Mouse (Mus musculus): ENCODE results near the gene Ang.
A peak's percentile ranks its signal among the peaks of the same experiment; 100 is the strongest.

Ang gene

DNA sequence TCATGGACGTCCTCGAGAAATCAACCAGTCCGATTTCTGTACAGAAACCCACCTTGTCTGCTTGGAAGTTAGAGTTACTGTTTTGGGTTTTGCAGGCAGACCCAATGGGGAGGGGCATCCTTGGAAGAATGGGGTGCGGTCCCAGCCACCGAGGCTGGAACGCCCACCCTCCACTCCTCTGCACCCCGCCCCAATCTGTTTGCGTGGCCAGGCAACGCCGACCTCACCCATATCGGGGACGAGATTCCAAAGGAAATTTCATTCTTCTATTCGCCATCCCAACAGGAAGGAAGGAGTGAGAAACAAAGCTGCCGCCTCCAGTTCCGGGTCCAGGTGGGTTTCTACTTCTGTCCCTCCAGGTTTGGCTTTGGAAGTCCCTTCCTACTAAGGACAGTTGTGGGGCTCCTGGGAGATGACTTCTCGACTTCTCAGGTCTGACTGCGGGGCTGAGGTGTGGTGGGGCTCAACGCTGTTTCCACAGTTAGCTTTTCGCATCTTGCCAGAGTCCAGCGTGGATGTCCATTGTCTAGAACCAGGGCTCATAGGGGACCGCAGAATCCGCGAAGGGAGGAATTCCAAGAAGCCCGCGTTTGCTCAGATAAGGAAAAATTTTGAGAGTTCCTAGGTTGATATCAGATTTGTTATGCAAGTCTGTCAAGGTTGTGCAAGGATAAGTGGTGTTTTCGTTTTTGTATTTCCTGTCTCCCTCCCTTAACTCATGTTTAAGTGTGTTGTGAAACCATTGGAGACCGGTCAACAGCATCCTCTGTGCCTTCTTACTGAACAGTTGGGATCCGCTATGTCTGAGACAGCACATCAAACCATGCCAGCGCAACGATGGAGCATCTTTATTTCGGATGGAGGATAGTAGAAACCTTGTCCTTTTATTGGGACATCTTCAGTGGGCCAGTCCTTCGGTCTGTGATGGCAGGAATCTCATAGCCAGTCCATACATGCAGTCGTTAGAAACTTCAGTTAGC, at the start of gene Ang, which contains the start of gene Rnase4:
Gene Ang, plus strand, starts transcription at position 230 of the 980 bp plus-strand sequence.
Gene Rnase4, plus strand, starts transcription at position 157 of the 980 bp plus-strand sequence.
- DNase-seq (ENCODE audit: low spot score) = no peak

DNA sequence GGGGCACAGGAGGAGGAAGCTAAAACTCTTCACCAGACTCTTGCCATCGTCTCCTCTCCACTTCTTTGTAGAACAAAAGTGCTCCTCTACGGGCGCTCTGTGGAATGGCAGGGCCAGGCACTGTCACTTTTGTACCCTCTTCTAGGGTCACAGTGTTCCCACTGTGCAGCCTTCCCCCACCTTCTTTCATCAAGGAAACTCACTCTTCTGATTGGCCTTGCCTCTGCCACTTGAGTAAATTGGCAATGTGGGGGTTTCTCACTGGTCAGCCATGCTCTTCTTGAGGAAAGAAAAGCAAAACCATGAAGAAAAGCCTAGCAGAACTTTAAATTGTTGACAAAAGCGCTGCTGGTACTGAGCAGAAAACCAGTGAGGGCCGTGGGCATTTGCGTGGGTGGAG, 49.2 kb upstream of the Ang start, which contains the start of gene Rnase9:
Gene Rnase9, minus strand, starts transcription at position 101 of the 400 bp plus-strand sequence.
- no peak for DNase-seq (ENCODE audit: low spot score)

DNA sequence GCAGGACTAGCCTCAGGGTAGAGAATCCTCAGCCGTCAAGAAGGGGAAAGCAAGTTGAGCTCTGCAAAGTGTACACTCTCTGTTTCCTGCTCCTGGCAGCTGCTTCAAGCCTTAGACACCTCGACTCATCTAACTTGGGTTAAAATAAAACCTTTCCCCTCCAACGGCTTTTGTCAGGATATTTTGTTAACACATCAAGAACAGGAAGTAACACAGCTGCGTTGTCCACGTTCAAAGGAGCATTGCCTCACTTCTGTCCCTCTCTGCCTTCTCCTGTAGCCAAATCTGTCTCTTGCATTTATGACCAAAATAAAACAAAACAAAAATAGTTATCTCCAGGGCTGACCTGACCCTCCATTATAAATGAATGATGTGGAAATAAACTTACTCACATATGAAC, 43.1 kb upstream of the Ang start:
- DNase-seq (ENCODE audit: low spot score) = no peak

DNA sequence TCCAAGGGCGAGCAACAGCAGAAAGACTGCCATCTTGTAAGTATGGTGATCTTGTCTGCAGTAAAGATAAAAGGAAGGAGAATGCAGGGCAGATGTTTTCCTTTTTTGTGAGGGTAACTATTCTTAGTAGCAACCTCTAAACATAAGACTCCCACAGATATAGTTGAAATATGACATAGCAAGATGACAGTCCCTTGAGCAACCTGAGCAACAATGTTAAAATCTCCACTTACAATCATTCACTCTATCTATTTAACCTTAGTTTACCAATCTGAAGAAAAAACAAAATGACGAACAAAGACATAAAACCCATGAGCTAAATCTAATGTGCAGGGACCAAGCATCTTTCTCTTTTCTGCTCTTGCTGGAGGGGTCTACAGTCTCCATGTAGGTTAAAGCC, 40.9 kb upstream of the Ang start, which contains the start of gene Rnase11:
Gene Rnase11, minus strand, starts transcription at position 101 of the 400 bp plus-strand sequence.
- no peak for DNase-seq (ENCODE audit: low spot score)

DNA sequence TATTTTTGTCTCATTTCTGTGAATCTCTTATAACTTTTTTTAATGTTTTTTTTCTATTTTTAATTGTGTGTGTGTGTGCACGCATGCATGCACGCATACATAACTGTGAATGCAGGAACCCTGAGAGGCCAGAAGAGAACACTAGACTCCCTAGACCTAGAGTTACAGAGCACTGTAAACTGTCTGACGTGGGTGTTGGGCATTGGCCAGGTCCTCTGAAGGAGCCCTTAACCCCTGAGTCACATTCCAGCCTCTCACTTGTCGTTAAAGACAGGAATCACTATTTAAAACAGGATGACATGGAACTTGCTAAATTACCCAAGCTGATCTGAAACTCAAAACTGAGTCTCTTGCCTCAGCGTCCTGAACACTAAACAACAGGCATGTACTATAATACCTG, 39.0 kb upstream of the Ang start:
- peak; percentile 28 for DNase-seq (ENCODE audit: low spot score)

DNA sequence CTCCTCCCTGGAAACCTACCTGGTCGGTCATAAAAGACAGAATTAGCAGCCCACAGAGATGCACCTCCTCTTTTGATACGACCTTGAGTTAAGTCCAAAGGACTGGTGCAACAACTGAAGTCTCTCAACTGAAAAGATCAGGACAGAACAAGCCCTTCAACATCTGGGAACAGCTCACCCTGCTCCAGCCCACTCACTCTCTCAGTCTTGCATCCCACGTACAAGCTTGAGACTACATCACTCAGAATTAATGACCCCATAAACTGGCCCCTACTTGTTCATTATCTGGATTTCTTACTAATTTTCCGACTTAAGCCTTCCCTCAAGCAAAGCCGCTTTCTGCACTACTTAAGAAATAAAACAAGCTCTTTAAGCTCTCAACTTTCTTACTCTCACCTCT, 37.8 kb upstream of the Ang start:
- DNase-seq (ENCODE audit: low spot score) = no peak

DNA sequence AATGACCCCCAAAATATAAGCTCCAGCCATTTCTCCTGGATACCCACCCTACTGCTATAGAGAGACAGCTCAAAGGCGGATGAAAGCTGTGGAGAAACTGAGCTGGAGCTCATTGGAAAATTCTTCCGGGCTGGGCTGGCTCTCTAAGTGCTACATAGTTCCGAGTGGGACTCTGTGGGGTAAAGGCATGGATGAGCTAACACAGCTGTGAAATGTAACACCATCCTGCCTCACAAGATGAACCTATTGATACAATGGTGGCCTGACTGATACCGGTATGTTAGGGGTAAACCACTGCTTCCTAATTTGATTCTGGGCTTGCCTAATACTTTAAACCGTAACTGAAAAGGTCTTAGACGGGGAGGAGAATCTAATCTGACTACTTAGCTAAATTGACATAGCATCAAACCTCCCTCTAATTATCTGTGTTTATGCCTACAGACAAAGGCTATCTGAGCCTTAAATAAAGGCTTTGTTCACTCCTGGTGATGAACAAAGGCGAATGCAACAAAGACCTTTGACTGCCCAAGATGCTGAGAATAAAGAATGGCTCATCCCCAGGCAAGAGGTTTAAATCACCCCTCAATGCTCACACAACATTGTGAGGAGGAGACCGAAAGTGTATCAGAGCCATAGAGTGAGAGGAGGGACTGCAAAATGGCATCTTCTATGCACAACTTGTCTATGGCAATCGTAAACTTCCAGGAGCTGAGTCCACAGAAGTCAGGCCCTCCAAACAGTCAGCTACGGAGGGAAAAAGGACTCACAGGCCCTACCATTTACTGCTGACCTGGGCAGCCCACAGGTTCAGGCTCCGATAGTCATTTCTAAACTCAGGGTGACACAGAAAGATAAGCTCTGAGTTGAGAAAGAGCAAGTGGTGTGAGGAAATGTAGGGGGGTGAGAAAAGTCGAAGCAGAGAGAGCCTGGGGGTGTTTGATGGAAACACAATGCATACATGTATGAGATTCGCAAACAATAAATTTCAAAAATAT, 36.4 kb upstream of the Ang start:
- no peak for DNase-seq (ENCODE audit: low spot score)

DNA sequence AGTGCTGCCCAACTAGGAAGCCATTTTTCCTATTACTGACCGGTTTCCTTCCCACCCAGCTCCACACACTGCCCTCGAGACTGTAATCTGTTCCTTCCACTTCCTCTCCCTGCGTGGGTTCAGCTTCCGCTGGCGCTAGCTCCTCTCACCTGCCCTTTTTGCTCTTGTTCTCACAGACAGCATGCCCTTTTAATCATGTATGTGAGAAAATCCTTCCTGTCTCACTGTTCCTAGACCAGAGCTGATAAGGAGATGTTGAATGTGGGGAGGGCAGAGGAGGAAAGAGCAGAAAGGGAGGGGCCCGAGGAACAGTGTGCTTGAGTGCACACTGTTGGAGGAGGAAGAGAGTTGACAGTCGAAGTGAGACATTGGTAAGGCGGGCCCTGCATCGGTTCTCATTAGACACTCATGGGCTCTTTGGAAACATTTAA, 33.5 kb upstream of the Ang start, which contains the start of gene Rnase12:
Gene Rnase12, minus strand, starts transcription at position 261 of the 431 bp plus-strand sequence.
- no peak for DNase-seq (ENCODE audit: low spot score)

DNA sequence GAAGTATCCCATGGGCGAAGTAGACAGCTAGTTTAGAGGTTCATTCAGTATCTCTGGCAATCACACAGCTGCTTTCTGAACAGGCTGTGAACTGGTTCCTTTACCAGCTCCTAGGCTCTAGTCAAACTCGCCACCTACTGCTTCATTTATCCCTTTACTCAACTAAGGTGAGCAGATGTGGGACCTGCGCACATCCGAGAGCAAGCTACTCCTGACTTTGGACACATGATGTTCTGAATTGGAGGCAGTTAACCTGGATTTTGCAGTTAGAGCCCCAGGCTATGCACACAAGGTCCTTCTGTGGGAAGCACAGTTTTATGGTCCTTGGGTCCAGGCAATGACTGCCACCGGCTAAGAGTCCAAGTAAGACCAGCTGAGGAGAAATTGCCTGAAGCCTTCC, 30.2 kb upstream of the Ang start:
- DNase-seq (ENCODE audit: low spot score) = no peak

DNA sequence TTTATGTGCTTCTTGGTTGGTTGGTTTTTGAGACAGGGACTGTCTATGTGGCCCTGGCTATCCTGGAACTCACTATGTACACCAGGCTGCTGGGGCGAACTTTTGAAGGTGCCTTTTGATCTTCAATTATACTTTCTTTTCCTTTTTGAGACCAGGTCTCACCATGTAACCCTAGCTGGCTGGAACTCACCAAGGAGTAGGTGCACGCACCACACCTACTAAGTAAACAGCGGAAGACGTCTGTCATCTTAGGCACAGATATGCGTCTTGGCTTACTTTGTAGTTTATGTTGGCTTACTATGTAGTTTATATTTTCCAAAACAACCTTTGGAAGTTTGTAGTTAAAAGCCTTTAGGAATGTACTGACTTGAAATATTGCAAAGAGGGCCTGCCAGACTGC, 22.0 kb upstream of the Ang start:
- DNase-seq (ENCODE audit: low spot score) = no peak

DNA sequence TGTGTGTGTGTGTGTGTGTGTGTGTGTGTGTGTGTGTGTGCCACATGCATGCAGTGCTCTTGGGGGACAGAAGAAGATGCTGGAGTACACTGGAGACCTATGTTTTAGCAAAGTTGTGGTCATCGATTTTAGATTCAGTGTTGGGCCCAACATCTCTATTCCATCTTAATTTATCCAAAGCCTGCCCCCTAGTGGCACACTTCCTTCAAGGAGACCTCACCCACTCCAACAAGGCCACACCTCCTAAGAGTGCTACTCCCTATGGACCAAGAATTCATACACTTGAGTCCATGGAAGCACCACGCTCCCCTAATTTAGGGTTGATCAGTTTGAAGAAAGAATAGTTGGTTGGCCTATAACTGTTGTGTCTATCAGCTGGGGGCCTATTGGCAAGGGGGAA, 21.3 kb upstream of the Ang start:
- peak; percentile 30 for DNase-seq (ENCODE audit: low spot score)

DNA sequence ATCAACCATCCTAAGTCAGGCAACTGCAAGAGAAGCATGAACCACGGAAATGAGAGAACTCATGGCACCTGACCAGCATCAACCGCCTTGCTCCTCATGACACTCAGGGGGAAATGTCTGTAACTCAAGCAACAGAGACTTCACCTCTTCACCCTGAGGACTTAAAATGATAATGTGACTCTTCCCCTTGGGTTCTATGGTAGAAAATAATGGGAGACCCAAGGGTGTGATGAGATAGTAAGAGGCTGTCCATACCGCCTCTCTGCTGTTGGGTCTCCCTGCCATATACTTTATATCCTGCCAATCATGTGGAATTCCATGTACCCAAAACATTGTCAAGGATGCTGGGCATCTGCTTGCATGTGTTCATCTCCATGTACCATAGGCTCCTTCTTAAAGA, 16.6 kb upstream of the Ang start, which contains the start of gene Olfr750:
Gene Olfr750, minus strand, starts transcription at position 101 of the 400 bp plus-strand sequence.
- no peak for DNase-seq (ENCODE audit: low spot score)

DNA sequence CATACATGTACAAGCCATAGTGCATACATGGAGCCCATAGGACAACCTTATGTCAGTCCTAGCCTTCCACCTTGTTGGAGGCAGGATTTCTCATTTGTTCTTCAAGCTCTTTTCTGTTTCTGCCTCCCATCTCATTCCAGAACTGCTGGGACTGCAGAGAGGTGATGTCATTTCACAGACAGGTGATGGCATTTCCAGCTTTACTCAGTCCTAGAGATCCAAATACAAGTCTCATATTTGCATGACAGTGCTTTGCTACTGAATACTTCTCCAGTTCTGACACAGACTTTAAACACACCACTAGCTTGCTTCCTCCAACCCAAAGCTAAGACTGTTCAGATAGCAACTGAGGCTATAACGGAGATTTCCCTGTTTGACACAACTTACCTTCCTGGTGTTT, 11.8 kb upstream of the Ang start:
- DNase-seq (ENCODE audit: low spot score) = no peak

DNA sequence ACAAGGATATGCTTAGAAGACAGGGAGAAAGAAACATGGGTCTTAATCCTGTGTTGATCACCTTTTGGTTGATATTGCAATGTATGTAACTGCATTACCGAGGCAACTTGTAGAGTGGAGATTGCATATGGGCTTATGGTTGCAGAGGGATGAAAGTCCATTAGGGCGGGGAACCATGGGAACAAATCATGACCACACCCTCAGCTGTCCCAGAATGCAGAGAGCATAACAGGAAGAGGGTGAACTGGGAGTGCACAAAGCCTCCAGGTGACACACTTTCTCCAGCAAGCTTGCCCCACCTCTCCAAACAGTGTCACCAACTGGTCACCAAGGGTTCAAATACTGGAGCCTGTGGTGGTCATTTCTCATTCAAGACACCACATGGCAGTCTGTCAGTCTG, 9.9 kb upstream of the Ang start:
- no peak for DNase-seq (ENCODE audit: low spot score)

DNA sequence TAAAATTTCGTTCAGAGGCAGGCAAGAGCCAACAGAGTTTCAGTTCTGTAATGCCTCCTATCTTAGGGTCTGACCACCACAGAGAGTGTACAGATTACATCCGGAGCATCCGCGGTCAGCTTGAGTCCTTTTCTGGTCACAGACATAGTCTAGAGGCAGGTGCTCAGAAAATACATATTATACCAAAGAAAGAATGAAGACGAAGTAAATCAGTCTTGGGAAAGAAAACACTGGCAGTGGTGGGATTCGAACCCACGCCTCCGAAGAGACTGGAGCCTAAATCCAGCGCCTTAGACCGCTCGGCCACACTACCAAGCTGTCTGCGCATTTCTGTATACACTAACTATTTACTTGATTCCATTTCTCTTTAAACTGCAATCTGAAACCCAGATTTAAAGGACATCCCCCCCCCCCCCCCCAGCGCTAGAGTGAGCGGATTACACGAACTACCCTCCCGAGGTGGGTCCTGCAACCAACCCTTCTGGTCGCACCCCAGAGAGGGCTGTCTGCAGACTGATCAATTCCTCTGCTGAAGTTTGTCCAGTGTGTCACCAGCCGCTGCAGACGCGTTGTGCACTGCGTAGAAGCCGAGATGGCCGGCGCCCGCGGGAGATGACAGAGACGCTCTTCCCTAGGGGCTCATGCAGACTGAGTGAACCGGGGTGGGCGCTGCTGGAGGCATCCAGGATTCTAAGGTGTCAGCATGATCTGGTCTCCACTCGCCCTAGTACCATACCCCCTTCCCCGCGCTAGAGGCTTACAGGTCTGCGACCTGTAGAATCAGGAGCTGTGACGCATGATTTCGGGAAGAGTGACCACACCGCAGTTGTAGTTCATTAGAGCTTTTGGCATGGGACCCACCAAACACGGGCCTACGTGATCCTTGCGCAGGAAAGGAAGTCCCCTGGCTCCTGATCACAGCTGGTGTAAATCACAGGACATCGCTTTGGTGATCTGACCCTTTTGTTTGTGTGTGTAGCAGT, 8.1 kb upstream of the Ang start:
- DNase-seq (ENCODE audit: low spot score) = peak; percentile 48

DNA sequence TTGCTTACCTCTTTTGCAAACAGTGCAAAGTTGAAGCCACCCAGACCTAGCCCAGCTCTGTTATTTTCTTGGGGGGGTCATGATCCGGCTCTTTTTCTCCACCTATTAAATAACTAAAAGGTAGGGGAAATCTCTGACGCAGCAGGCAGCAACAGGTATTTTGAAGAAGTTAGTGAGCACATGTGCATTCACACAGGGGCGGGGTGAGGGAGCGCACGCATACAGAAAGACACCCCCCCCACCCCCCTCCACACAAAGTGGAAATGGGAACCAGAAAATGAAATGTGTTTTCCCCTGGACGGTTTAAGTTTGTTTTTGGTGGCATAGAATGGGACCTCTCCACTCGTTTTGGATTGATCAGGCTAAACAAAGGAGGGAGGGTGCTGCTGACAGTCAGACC, 7.1 kb upstream of the Ang start:
- DNase-seq (ENCODE audit: low spot score) = no peak

DNA sequence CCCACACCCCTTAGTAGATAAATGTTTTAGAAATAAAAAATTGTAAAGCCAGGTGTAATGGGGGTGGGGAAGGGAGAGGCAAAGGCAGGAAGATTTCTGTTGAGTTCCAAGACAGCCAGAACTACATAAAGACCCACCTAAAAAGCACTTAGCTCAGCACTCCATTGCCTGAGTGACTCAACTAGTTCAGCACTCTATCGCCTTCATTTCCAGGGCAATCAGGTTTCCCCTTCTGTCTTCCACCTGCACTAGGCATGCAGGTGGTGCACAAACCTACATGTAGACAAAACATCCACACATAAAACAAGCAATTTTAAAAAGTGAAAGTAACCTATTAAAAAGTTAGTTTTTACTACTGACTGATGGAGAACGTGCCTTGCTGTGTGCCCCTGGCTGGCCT, 5.9 kb upstream of the Ang start:
- DNase-seq (ENCODE audit: low spot score) = no peak

DNA sequence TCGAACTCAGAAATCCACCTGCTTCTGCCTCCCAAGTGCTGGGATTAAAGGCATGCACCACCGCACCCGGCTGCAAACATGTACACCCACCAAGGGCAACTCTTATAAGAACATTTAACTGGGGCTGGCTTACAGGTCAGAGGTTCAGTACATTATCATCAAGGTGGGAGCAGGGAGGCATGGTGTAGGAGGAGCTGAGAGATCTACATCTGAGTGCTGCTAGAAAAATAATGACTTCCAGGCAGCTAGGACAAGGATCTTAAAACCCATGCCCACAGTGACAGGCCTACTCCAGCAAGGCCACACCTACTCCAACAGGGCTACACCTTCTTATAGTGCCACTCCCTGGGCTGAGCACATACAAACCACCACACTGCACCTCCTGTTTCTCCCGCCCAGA, 5.0 kb upstream of the Ang start:
- no peak for DNase-seq (ENCODE audit: low spot score)

DNA sequence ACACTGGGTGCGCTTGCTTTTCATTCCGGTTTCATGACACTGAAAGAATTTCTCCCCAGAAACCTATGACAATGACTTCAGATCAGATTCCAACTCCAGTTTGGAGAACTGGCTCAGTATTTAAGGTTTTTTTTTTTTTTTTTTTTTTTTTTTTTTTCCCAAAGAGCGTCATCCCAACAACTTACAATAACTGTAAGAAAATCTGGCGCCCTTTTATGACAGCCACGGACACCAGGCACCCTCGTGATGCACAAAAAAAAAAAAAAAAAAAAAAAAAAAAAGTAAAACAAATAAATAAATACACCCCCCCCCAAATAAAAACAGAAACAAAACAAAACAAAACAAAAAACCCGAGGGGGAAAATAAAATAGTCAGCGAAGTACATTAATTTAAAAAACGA, 3.2 kb upstream of the Ang start:
- no peak for DNase-seq (ENCODE audit: low spot score)

DNA sequence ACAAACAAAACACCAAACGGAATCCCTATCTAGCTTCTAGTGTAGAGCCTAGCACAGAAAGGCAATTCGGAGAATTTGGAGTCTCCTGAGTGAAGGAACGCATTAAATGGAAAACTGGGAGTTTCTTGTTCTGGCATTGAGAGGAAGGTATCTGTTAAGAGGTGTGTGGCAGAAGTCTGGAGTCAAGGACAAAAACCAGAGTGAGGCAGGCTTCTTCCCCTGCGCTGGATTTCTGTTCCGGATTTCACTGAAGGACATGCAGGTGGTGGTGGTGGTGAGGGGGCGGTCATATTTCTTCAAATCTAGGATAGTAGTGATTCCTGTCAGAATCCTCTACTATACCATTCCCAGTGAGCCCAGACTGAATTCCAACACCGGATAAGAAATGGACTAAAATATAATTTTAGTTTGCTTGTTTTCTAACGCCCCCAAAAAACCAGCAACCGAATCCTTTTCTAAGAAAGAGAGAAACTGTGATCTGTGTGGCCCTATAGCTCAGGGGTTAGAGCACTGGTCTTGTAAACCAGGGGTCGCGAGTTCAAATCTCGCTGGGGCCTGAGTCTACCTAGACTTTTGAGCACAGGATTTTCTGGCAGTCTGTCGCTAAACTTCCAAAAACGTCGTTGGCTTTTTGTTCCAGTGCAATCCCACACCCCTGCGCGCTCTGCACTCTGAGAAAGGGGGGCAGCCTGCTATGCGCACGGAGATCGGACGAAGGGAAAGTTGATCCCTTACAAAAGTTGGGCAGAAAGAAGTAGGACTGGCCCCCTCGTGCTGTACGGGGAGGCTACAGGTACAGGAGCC, 2.6 kb upstream of the Ang start:
- peak; percentile 84 for DNase-seq (ENCODE audit: low spot score)

Measured in adipocyte (in vitro differentiated cells).